Mouse (Mus musculus): Measurements from ENCODE around the gene Stxbp4.

Gene Stxbp4

DNA sequence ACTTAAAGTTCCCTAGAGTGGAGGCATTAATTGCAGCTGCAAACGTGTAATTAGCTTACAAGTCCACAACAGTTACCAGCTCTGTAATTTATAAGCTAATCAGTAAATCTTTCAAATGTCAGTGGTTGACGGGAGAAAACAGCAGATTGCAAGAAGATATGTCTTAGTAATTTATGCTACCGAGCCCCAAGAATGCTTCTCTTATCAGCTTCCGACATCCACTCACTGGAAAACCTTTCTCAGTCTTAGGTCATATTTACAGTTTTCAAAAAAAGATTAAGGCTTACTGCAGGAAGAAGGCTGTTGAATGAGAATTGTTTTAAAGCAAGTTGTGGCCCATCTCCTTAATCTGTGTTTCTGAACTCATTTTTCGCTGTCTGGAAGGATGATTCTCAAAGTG lies 83.9 kb downstream of the Stxbp4 start:
- DNase-seq, result no peak

DNA sequence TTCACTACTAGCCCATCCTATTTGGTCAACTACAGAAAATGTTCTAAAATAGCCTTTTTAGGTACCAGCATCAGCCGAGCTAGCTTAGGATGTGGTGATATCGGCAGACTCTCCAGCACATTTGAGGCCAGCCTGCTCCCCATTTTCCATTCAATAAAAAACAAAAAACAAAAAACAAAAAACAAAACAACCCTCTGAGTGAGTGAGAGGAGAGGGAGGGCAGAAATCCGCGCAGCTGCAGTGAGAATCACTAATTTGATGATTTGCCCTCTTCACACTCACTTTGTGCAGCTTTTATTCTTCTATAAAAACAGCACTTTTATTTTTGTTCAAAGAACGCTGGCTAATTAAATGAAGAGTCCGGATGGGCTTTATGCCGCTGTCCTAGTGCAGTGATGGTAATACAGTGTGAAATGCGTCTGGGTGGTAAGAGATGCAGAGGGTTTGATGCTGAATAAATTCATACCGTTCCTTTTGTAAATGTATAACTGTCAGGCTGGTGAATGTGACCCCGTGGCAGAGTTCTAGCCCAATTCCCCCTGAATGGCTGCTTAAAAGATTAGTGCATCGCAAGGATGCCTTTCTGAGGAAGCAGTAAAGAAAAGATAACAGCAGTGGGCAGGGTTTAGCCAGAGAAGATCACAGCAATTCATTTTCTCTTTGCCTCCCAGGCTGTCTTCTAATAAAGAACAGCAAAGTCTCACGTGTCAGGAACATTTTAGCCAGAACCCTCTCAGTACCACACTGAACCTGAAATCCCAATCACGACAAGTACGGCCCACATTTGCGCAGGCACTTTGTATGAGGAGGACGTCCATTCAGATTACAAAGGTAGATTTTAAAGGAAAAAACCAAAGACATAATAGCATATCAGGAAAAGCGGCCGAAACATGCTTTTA lies 85.3 kb downstream of the Stxbp4 start:
- DNase-seq, result no peak

DNA sequence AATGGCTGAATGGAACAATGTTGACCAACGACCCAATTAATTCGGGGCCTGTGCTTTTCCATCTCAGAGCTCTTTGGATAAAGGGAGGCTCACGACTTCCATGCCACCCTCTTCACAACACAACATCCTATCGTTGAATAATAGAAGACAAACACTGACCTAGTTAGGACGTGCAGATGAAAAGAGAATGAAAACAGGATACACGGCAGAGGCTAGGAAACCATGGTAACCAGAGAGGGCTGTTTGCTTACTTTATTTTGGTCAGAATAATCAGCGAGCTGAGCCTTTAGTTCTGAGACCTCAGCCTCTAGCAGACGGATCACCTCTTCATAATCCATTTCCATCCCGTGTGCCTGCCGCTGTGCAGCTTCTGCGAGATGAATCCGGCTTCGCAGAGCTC lies 89.3 kb downstream of the Stxbp4 start:
- DNase-seq, result no peak

DNA sequence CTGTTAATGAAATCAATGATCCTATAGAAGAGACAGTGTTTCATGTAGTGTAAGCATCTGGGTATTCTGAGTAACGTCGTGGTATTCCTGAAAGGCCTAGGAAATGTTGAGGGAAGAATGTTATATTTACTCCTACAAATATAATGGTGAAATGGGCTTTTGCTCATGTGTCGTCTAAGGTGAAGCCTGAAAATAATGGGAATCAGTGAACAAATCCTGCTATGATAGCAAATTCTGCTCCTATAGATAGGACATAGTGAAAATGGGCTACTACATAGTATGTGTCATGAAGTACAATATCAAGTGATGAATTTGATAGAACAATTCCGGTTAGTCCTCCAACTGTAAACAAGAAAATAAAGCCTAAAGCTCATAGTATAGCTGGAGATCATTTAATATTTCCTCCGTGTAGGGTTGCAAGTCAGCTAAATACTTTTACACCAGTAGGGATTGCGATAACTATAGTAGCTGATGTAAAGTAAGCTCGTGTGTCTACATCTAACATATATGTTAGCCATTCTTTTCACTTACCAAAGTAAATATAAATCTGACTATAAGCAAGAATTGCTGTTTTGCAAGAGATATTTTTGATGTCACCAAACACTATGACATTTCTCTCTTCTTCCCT lies 99.1 kb downstream of the Stxbp4 start:
- DNase-seq, result no peak

DNA sequence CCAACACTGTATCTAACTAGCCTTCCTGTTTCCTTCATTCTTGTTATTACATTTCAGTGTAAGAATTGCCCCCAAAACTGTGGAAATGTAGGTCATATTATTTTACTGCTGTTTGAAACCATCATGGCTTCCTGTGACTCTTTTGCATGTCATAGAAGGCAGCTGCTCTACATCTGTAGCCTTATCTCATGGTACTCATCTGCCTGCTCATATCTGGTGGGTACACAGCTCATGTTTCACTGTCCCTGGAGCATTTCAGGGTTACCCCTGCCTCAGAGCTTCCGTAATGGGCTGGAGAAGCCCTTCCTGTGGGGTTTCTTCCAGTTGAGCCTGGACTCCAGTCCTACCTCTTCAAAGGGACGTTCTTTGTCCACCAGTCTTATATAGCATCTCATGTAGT lies 112.6 kb downstream of the Stxbp4 start:
- DNase-seq, result no peak

DNA sequence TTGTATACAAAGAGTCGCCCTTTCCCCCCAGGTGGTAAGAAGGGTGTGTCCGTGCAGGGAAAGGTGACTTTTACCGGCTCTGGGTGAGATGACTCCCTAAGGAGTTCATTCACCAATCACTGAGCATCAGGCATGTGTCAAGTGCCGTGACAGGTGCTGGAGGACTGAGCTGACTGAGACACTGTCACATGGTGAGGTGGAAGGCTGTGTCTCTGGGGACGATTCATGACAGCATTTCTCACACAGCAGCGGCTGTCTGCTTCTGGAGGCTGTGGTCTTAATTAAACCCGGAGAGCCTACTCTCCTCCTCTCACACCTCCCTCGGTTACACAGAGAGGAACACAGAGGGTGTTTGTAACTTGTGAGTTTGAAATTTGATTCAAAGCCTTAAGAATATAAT lies 116.8 kb downstream of the Stxbp4 start:
- DNase-seq, result no peak

DNA sequence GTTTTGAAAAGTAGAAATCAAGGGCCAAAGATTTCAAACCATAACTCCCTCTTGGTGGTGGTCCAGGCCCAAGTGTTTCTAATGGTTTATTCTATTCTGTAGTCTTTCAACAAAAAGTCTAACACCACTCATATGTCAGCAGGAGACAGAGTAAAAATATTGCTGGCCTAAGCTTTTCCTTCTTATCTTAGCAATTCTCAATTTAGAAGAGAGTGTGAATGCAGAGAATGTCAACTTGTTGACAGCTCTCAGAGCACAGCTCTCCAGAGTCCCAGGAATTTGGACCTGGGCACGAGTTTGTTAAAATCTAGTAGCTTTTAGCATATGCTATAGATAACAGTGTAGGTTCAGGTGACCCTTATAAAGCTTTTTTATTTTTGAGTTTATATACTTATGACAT lies 120.1 kb downstream of the Stxbp4 start:
- DNase-seq, result no peak

DNA sequence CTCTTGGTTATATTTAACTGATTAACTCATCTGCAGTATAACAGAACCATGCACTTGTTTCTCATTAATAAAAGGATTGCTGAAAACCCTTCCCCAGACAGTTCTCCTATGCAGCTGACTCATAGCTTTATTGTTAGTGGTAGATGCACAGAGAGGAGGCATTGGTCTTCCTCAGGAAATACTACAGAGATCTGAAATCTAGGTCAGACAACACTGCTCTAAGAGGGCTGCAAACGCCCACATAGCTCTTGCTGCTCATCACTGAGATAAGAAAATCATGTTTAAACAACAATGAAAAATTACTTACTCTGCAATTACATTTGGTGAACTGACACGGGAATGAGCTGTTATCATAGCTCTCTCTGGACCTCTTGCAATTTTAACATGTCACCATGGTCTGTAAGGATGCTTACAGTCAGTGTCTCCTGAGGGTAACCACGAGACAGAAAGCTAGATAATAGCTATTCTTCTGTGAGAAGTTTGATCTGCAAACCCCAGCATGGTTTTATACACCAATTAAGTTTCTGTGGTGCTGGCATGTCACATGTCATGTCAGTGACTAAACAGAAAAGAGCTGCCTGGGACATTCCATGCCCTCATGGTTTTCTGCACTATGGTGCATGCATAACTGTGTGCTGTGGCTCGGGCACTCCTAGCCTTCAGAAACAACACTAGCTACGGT lies 125.2 kb downstream of the Stxbp4 start:
- DNase-seq, result no peak

DNA sequence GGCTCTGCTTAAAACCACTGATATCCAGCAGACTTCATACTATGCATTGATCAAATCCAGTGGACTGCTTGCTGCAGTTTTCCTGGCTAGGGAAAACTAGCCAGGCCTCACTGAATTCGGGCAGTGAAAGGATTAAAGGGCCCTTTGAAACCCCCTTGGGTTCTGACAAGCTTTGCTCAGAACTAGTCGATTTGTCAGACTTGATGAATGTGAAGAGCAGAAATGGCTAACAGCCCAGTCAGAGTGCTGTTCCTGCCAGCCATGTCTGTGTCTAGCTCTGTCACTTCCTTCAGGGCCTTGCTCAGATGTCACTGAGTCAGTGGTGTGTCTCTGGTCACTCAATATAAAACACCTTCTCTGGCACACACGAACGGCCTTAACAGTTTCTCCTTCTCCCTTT lies 136.0 kb downstream of the Stxbp4 start:
- DNase-seq, result no peak

DNA sequence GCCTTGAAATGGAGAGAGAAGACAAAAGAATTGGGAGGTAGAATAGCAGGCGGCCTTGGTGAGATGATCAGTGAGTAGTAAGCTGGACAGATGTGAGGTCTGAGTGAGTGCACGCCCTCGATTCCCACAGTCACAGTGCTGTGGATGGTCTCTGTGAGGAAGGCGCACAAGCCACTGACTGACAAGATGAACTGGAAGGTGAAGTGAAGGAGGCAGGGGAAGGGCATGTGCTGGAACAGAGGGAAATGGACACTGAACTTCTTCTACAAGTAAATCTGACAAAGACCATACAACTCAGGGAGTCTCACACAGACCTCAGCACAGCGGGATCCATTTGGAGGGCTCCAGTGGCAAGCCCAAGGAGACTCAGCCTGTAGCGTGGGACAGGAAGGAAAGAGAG lies 138.0 kb downstream of the Stxbp4 start:
- DNase-seq, result no peak

DNA sequence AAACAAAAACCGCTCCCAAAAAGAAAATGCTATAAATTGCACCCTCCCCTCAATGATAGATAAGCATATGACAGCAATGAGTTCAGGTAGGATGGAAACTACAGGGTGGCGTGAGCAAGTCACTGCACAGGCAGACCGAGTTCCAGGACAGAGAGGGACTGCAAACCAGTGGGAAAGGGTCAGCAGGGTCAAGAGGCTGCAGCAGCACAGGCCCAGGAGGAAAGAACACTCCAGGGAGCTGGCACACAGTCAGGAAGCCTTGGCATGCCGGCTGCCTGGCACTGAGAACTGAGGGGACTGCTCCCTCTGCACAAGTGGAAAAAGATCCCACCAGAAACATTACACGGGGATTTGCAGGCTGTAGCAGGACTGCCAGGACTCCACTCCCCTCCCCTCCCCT lies 139.4 kb downstream of the Stxbp4 start:
- DNase-seq, result peak; percentile 18 to 46

DNA sequence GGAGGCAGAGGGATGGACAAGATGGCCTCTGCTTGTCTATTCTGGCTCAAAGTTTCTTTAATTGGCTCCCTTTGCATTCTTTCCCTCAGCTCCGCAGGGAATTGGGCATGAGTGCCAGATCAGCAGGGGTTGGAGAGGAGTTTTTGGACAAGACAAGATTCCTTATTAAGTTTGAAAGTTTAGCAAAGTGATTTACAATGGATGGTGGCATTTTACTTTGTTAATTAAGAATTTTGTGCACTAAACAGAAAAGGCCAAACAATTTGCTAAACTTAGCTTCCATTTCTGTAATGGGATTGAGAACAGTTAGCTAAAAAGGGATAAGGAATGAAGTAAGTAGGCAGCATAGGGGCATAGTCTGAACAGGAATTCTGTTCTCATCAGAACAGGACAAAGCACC lies 142.9 kb downstream of the Stxbp4 start:
- no peak for DNase-seq

DNA sequence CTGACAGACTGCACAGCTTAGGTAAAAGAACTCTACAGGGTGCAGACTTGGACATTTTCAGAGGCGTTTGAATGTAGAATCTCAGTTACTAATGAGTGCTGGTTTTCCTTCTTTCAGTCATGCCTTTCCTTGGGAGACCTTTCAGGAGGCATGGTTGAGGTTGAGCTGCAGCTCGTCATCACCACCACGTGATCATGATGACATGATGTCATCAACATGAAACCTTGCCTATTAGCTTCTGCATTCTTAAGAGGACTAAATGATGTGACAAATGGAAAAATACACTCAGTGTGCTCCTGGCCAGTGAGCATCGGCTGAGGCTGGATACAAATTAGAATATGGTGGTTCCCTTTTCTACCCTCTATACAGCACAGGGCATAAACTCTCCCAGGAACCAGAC lies 145.4 kb downstream of the Stxbp4 start:
- no peak for DNase-seq

DNA sequence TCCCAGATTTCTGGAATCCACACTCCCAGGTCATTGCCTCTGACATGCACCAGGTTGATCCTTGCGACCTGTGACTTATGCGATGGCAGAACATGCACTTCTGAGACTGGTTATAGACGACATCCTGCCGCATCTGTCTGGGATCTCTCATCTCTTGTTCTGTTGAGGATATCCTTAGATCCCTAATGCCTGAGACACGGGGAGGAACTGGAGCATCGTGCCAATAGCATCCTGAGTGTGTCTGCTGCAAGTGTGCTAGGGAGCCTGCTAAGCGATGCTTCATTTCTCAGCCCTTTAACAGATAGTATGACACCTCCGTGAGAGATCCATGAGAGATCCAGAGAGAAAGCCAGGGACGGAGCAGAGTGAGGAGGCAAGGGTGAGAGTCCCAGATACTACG lies 148.7 kb downstream of the Stxbp4 start:
- DNase-seq, result no peak

DNA sequence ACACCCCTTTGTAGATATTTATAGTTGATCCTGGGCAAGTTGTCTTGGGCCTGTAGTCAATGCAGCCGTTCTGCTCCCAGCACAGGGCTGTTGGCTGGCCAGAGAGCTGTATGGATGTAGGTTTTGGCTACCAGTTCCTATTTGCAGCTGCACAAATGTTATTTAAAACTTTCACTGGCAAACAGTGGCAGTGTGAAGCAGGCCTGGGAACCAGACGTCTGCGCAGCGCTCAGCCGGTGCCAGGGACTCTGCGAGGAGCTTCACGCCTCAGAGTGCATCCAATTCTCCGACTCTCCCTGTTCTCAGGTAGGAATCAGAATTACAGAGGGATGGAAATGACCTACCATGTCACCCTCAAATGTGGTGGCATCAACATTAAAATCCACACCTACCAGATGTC lies 150.2 kb downstream of the Stxbp4 start:
- DNase-seq, result no peak

DNA sequence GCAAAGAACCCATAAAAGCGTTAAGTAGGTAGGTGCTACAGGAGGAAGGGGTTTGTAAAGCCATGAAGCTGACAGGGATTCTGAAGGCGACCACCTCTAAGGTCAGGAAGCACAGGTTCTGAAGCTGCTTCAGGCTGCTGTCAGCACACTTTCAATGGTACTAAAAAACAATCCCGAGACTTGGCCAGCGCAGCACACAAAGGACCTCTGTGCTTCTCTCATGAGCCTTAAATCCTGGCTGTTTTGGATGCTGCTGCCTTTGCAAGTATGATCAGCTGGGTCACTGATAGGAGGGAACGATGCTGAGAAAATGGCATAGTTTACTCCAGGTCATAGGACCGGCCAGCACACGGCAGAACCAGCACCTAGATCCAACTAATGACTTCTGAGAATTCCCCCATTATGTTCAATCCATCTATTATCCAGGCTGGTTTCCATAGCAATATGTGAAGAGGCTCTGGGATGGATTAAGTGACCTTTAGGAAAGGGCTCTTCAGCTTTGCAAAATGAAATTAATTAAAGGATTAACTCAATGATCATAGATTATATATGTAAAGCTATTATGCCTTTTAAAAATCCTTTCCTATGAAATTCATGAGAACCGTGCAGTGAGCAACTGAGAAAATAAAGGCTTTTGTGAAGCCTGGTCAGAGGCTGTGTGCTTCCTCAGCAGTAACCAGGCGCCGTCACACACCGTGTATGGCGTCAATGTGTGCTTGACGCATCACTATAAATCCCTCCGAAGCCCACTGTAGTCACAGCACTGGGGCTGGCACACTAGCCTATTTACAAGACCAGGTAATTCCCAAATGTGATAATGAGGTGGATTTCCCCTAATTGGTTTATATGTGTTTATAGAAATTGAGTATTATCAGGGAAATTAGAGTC lies 152.9 kb downstream of the Stxbp4 start:
- DNase-seq, result no peak

DNA sequence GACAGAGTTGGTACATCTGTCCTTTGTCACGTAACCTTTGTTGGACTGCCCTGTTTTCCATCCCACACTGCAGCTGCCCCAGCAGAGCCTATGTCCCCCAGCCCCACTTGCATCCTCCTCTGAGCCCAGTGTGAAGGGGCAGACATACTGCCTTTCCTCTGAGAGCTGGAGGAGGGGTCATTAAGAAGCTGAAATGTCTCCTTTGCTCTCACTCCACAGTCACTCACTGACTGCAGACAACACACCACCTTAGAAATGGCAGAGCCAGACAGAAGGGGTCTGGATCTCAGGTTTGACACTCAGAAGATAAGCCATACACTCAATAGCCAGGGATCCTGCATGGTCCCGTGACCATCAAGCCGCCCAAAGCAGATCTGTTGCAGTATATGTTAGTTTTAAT lies 154.1 kb downstream of the Stxbp4 start:
- DNase-seq, result no peak

DNA sequence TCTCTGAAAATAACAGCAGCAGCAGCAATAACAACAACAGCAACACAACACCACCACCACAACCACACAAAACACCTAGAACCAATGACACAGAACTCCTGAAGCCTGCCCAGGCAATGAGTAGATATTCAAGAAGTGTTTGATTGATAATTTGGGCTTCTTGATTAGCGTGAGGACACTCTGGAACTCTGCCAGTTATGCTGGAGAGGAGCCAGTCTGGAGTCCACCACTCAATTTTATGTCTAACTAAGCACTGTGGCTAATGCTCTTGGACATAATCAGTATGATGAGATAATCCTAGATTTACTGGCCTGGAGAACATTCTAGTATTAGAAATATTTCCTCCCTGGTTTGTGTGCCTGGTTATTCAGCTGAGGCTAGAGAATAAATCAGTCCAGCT lies 156.1 kb downstream of the Stxbp4 start:
- no peak for DNase-seq

DNA sequence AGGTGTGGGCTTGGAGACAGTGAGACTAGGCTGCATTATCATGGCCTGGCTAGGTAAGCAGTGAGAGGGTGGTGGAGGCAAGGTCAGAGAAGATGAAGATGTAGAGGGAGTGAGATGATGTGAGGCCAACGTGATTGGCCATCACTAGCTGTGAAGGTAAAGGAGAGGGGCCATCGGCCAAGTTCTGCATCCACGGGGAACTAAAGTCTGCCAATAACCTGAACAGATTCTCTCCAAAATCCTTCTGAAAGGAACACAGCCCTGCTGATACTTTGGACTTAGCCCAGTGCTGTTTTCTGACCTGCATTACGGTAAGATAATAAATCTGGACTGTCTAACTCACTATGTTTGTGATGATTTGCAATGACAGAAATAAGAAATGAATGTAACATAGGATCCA lies 167.6 kb downstream of the Stxbp4 start:
- DNase-seq, result peak; percentile 17 to 28

DNA sequence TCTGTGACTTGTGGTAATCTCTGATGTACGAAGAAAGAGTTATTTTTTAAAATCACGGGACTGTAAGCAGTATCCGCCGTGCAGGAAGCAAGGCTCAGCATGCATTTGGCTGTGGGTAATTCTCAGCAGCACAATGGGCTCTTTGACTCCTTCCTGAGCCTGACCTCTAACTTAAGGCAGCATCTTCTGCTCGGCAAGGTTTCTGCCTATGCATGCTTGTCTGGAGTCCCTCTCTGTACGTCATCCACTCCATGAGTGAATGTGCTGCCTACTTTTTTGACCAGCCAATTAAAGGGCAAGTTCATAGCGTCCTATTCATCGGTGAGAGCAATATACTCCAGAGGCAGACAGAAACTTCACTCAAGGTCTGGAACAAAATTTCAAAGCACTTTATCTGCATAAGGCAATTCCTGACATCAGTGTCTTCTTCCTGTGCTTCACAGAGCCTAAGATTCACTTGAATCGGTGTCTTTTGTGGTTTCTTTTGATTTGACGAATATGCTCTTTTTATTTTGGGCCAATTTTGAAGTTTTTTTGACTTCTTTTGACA lies 173.8 kb downstream of the Stxbp4 start:
- no peak for DNase-seq

DNA sequence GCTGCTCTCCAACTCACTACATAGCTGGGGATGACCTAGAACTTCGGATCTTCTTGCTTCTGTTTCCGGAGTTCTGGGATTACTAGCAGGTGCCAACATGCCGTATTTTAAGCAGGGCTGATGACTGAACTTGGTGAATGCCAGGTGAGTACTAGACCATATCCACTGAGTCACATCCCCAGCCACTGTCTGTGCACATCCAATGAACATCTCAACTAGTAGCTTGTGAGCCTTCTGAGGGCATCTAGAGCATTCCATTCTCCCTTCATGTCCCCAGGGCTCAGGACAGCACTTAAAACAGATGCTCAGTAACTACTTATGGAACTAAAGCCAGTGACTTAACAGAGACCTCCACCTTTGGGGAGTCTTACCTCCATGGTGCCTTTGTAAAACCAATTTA lies 177.4 kb downstream of the Stxbp4 start:
- DNase-seq, result no peak

DNA sequence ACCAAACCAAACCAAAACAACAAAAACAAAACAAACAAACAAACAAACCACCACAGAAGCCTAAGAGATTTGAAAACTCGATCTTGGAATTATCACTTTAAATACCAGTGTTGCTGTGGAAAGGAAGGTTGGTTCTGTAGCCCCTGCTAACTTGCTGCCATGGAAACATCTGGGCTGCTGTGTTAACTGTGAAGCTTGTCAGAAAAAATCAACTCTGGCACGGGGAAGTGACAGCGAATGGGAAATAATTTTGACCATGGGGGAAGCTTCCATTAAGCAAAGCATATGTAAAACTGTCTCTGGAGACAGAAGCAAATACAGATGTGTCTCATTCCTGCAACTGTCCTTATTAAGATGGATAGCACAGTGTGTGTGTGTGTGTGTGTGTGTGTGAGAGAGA lies 185.8 kb downstream of the Stxbp4 start:
- no peak for DNase-seq

DNA sequence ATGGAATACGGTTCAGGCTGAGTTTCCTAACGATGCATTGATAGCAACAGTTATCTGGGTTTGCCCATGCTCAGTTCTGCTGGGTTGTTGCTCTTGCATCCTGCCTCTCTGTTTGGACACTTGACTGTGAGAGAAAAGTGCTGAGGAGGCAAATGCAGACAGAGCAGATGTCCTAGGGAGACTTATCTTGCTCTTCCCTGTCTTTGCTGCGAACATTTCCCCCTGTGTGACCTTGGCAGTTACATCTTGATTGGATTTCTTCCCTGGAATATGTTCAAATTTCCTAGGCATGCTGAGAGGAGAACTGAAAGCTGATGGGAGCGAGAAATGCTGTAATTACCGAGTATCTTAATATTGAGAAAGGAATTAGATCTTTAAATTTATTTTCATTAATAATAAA lies 186.4 kb downstream of the Stxbp4 start:
- no peak for DNase-seq

Measured in cerebellum, postnatal 25 days (tissue).